Mouse (Mus musculus) intestine, postnatal 0 days (tissue): ENCODE results near the gene Tyk2. TPM values are rescaled to one million over a fixed set of nuclear protein-coding genes. Genes with fewer than 3 reads are reported as not detected.

ENCODE experiments used
- ATAC-seq: fragments of 200-750 bp; cut with Nextera tagmentation; 2 replicates; pipeline ENCODE4 v1.8.0; 2017; ENCODE audit warnings: mild to moderate bottlenecking, moderate TSS enrichment, moderate library complexity
- H3K27ac ChIP-seq: fragments of 300-500 bp; sonication (generic); 2 replicates; pipeline ENCODE4 v1.5.1; 2014; ENCODE audit warnings: mild to moderate bottlenecking, low read depth, low read length, moderate library complexity
- H3K27me3 ChIP-seq: fragments of 300-500 bp; sonication (generic); replicated peaks from 2 replicates; pipeline ENCODE4 v1.6.1; 2014; ENCODE audit warnings: low read length, mixed read lengths; ENCODE audit not compliant: control insufficient read depth, insufficient read depth
- H3K36me3 ChIP-seq: fragments of 300-500 bp; sonication (generic); 2 replicates; pipeline ENCODE4 v1.6.1; 2014; ENCODE audit warnings: mild to moderate bottlenecking, moderate library complexity; ENCODE audit not compliant: control insufficient read depth, insufficient read depth
- H3K4me1 ChIP-seq: fragments of 300-500 bp; sonication (generic); replicated peaks from 2 replicates; pipeline ENCODE4 v1.6.1; 2014; ENCODE audit warnings: antibody characterized with exemption, low read length, mixed read lengths; ENCODE audit not compliant: control insufficient read depth, insufficient read depth
- H3K4me2 ChIP-seq: fragments of 300-500 bp; sonication (generic); replicated peaks from 2 replicates; pipeline ENCODE4 v1.6.1; 2014; ENCODE audit warnings: low read depth, mild to moderate bottlenecking, moderate library complexity
- H3K4me3 ChIP-seq: fragments of 300-500 bp; sonication (generic); 2 replicates; pipeline ENCODE4 v1.5.1; 2014; ENCODE audit warnings: low read depth, low read length
- H3K9ac ChIP-seq: fragments of 300-500 bp; sonication (generic); 2 replicates; pipeline ENCODE4 v1.6.1; 2014; ENCODE audit warnings: mild to moderate bottlenecking, low read depth, low read length
- H3K9me3 ChIP-seq: fragments of 300-500 bp; sonication (generic); 2 replicates; pipeline ENCODE4 v1.6.1; 2016; ENCODE audit warnings: mixed run types; ENCODE audit not compliant: control insufficient read depth
- CTCF ChIP-seq: sonication (generic); IDR thresholded peaks from 2 replicates; pipeline ENCODE4 v1.5.1; 2016; ENCODE audit warnings: low read depth, mild to moderate bottlenecking, control low read depth, antibody characterized with exemption, moderate library complexity
- WGBS: fragments of 180-500 bp; shearing (Covaris S2); extraction: QIAGEN DNeasy Blood & Tissue Kit; methylation state at CpG from one replicate; pipeline ENCODE4 v1.1.7; 2014; 5-methylcytosine and 5-hydroxymethylcytosine counted together
- polyA plus RNA-seq: library from polyadenylated mRNA; unstranded; fragments of >200 nt; fragmentation: Nextera tagmentation; extraction: Ambion mirVana; gene quantifications from 2 replicates; pipeline ENCODE4 v1.2.1, GENCODE M21; 2015

Gene Tyk2
- polyA plus RNA-seq: 8.0 and 9.2 TPM in 2 replicates

- Histone ChIP-seq H3K9me3 (no peaks in the 10 kb centered on the region), H3K4me3 (peak within 1 kb of the TSS; percentile 83), H3K4me2 (peak within 1 kb of the TSS; percentile 79), H3K4me1 (no peaks in the 10 kb centered on the region), H3K27ac (no peak within 1 kb of the TSS; the same call in 1 of the 2 replicates), H3K36me3 (peaks cover 15% of the 10 kb centered on the region), H3K27me3 (no peaks in the 10 kb centered on the region), H3K9ac (peak within 1 kb of the TSS; percentile 57)
- 5% methylated on average over 37 of the region's 37 CpGs for WGBS
- TF ChIP-seq CTCF: 0 out of 2 replicates have a peak, but pooled peaks have one; percentile 1
- ATAC-seq: peak; percentile 97
These were observed at the start of gene Tyk2 for GRCm38 (mm10) chr9:21131059-21131956. Gene Tyk2 (minus strand): TSS chr9:21131243.

GRCm38 (mm10) chr9:21180841-21181240, 49.8 kb upstream of the Tyk2 start:
- Histone ChIP-seq H3K9me3 (no peaks in the 10 kb centered on the region), H3K9ac (no peak overlapping the region), H3K27ac (no peak overlapping the region), H3K4me2 (no peak overlapping the region), H3K36me3 (no peaks in the 10 kb centered on the region), H3K27me3 (no peaks in the 10 kb centered on the region), H3K4me3 (0 out of 2 replicates have a peak overlapping the region, but pooled peaks have one; percentile 45), H3K4me1 (peaks cover 2% of the 10 kb centered on the region; the same call in 1 of the 2 replicates)
- 77% methylated on average over 1 of the region's 1 CpGs for WGBS
- TF ChIP-seq CTCF: no peak
- no peak for ATAC-seq

GRCm38 (mm10) chr9:21180402-21180801, 49.4 kb upstream of the Tyk2 start:
- 63% methylated on average over 4 of the region's 4 CpGs for WGBS
- Histone ChIP-seq H3K36me3 (no peaks in the 10 kb centered on the region), H3K4me3 (no peak overlapping the region), H3K4me2 (no peak overlapping the region), H3K9ac (no peak overlapping the region), H3K27me3 (no peaks in the 10 kb centered on the region), H3K9me3 (no peaks in the 10 kb centered on the region), H3K27ac (no peak overlapping the region), H3K4me1 (peaks cover 2% of the 10 kb centered on the region; the same call in 1 of the 2 replicates)
- no peak for TF ChIP-seq CTCF
- no peak for ATAC-seq

DNA sequence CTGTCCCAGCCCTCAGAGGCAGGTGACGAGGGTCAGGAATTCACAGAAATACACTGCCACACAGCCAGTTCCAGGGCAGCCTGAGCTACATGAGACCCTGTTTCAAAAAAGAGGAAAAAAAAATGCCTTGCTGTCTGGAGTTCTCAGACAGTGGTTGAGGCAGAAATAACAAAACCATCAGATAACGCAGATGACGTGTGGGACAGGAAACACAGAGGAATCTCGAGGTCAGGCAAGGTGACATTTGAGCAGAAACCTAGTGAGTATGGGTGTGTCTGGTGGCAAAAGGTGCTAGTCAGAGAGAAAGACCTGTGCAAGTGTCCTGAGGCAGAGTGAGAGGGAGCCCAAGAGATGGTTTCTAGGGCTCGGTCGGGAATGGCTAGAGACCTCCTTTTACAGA, 41.3 kb upstream of the Tyk2 start:
- no peaks in the 10 kb centered on the region for H3K27me3 ChIP-seq
- H3K4me1 ChIP-seq: 0 out of 2 replicates have a peak, but pooled peaks cover 4% of the 10 kb centered on the region
- H3K4me3 ChIP-seq: no peak overlapping the region
- no peaks in the 10 kb centered on the region for H3K36me3 ChIP-seq
- H3K27ac ChIP-seq: no peak overlapping the region
- H3K9me3 ChIP-seq: no peaks in the 10 kb centered on the region
- ATAC-seq: no peak
- no peak overlapping the region for H3K4me2 ChIP-seq
- H3K9ac ChIP-seq: no peak overlapping the region
- 64% methylated on average over 6 of the region's 6 CpGs for WGBS
- no peak for TF ChIP-seq CTCF

- H3K27me3 ChIP-seq: peaks cover 27% of the 10 kb centered on the region
- H3K4me2 ChIP-seq: peak overlapping the region; percentile 60; the same call in 1 of the 2 replicates
- ATAC-seq: no peak
- no peak overlapping the region for H3K4me3 ChIP-seq
- H3K9me3 ChIP-seq: no peaks in the 10 kb centered on the region
- no peak overlapping the region for H3K9ac ChIP-seq
- H3K27ac ChIP-seq: no peak overlapping the region
- TF ChIP-seq CTCF: no peak
- H3K4me1 ChIP-seq: 0 out of 2 replicates have a peak, but pooled peaks cover 9% of the 10 kb centered on the region
- WGBS: 38% methylated on average over 1 of the region's 1 CpGs
- H3K36me3 ChIP-seq: no peaks in the 10 kb centered on the region
These were observed 38.1 kb upstream of the Tyk2 start for GRCm38 (mm10) chr9:21169157-21169556.

DNA sequence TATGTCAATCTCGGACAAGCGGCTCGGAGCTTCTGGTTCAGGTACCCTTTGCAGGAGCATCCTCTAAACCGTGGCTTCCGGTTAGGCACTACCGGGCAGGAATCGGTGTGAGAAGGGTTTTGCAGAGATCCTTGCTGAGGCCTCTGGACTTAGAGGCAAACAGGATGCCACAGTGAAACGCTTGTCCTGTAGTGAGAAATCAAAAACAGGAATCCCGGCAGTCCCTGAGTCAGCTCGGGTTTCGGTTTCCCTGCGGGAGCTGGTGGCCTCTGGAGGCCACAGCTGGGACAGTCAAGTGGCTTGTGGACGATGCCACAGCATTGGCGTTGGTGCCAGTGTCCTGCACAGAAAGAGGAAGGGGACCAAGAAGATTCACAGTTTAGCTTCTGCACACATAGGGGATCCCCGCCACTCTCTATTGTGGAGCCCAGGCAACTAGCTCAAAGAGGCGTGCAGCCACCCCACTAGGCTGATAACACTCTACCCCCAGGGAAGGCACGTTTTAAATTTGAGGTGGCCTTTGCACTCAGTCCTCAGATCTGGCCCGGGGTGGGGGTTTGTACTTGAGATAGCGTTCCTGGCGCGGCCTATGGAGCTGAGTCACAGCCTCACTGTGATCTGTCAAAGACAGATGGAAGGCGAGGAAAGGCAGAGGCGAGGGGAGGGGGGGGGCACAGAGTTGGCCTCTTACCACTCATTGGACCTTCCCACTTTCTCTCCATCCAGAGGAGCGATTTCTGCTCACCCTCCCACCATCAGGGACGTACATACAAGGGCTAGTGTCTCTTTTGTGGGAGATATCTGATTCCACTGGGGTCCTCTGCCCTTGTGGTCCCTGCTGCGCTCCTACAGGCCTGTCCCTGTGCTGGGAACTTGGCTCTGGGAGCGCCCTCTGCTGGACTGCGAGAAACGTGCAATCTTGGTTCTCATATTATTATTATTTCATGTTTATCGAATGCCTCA, 37.4 kb upstream of the Tyk2 start:
- H3K36me3 ChIP-seq: no peaks in the 10 kb centered on the region
- peak overlapping the region; percentile 74 for H3K27ac ChIP-seq
- 0 out of 2 replicates have a peak overlapping the region, but pooled peaks have one; percentile 17 for H3K9ac ChIP-seq
- peak; percentile 95 for TF ChIP-seq CTCF
- H3K4me3 ChIP-seq: peak overlapping the region; percentile 23
- peak overlapping the region; percentile 60 for H3K4me2 ChIP-seq
- H3K9me3 ChIP-seq: no peaks in the 10 kb centered on the region
- peaks cover 33% of the 10 kb centered on the region for H3K27me3 ChIP-seq
- H3K4me1 ChIP-seq: 0 out of 2 replicates have a peak, but pooled peaks cover 9% of the 10 kb centered on the region
- WGBS: 14% methylated on average over 30 of the region's 30 CpGs
- peak; percentile 46 for ATAC-seq
